Mouse (Mus musculus): ENCODE results near the gene Gabra1. TPM values are rescaled to one million over a fixed set of nuclear protein-coding genes. Genes with fewer than 3 reads are reported as not detected.

Gene Gabra1
- polyA plus RNA-seq, 1 experiment from 2014 or later: 0.58 TPM

Other genes starting within 250 kb of the Gabra1 start
- gene Gabrg2, start 182.1 kb downstream of the Gabra1 start, polyA plus RNA-seq (2015; fragmentation: Nextera tagmentation; extraction: Ambion mirVana): 0.18 and 0.20 TPM in 2 replicates
- not detected in 2 replicates for gene Gabra6, start 138.1 kb upstream of the Gabra1 start, polyA plus RNA-seq (2015; fragmentation: Nextera tagmentation; extraction: Ambion mirVana)
- gene Gabrb2, start 236.8 kb upstream of the Gabra1 start, polyA plus RNA-seq (2015; fragmentation: Nextera tagmentation; extraction: Ambion mirVana): 0.74 TPM in 2 replicates

Measured in heart, embryonic 15.5 days (tissue).